In the genomic region with DNA sequence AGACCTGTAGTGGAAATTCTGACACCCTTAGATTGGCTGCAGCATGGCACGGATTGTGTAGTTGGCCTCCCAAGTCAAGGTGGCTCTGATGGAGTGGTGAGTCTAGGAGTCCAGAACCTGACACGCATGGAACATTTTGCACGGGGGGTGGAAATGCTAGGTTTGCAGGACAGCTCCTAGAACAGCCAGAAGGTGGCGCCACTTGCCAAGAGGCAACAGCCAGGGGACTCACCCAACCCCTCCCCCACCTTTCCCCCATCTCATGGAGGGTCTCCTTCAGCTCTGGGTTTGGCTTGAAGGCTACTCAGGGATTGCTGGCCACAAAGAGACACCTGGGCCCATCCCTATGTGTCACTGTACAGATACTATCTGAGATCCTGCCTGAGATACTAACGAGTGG, we compare ENCODE assay signal across 10 mouse cellular contexts. TPM values are rescaled to one million over a fixed set of nuclear protein-coding genes. Genes with fewer than 3 reads are reported as not detected.
DNase-seq lines count a peak whose midpoint lies in the region; ATAC-seq and TF ChIP-seq lines count a peak whose summit lies in the region.
"Had no signal": no experiment of that assay in that cellular context is flagged by ENCODE, and none has a peak within 500 bp of the region (broad histone marks: within the 10 kb centered on the region; RNA-seq: fewer than 3 reads in every experiment).

No protein-coding gene starts in this region.

- no peaks in the 10 kb centered on the region for H3K9me3 ChIP-seq in hindbrain, postnatal 0 days (ENCODE audit: low read length)
- H3K9me3 ChIP-seq in hindbrain, embryonic 12.5 days (replicated peaks) = no peaks in the 10 kb centered on the region
- no peaks in the 10 kb centered on the region for H3K9me3 ChIP-seq in liver, embryonic 14.5 days (ENCODE audit: control insufficient read depth, low read length)
- H3K9me3 ChIP-seq in neural tube, embryonic 15.5 days (replicated peaks) = no peaks in the 10 kb centered on the region
- H3K9me3 ChIP-seq: embryonic facial prominence, embryonic 15.5 days; limb, embryonic 15.5 days had no signal

- no peak overlapping the region for H3K4me2 ChIP-seq in hindbrain, postnatal 0 days (ENCODE audit: low read depth, low read length)
- H3K4me2 ChIP-seq in hindbrain, embryonic 12.5 days (replicated peaks) = no peak overlapping the region
- no peak overlapping the region for H3K4me2 ChIP-seq in liver, embryonic 14.5 days (ENCODE audit: low read depth)
- no peak overlapping the region for H3K4me2 ChIP-seq in neural tube, embryonic 15.5 days
- H3K4me2 ChIP-seq: embryonic facial prominence, embryonic 15.5 days; limb, embryonic 15.5 days had no signal

- 76% methylated on average over 5 of the region's 5 CpGs for WGBS in hindbrain, postnatal 0 days
- WGBS in hindbrain, embryonic 12.5 days = 66% methylated on average over 5 of the region's 5 CpGs
- 50% methylated on average over 5 of the region's 5 CpGs for WGBS in spleen, adult 2 months
- 41% methylated on average over 5 of the region's 5 CpGs for WGBS in liver, embryonic 14.5 days (ENCODE audit: insufficient replicate concordance)
- WGBS in neural tube, embryonic 15.5 days = 69% methylated on average over 5 of the region's 5 CpGs

- no peak overlapping the region for H3K9ac ChIP-seq in hindbrain, postnatal 0 days (replicated peaks; ENCODE audit: low read length)
- H3K9ac ChIP-seq in hindbrain, embryonic 12.5 days = no peak overlapping the region
- no peak overlapping the region for H3K9ac ChIP-seq in liver, embryonic 14.5 days (replicated peaks)
- H3K9ac ChIP-seq in neural tube, embryonic 15.5 days (replicated peaks) = no peak overlapping the region
- H3K9ac ChIP-seq: embryonic facial prominence, embryonic 15.5 days; limb, embryonic 15.5 days had no signal

- no peak overlapping the region for H3K4me3 ChIP-seq in hindbrain, postnatal 0 days (ENCODE audit: low read length)
- no peak overlapping the region for H3K4me3 ChIP-seq in hindbrain, embryonic 12.5 days
- no peak overlapping the region for H3K4me3 ChIP-seq in spleen, adult 2 months (ENCODE audit: extremely low read depth, insufficient read depth, insufficient read length)
- H3K4me3 ChIP-seq in liver, embryonic 14.5 days (ENCODE audit: insufficient read depth in 1 of 2, low read depth in 2 of 2, low read length in 2 of 2) = no peak overlapping the region
- H3K4me3 ChIP-seq in neural tube, embryonic 15.5 days (replicated peaks) = no peak overlapping the region
- H3K4me3 ChIP-seq: embryonic facial prominence, embryonic 15.5 days; limb, embryonic 15.5 days had no signal

- ATAC-seq in hindbrain, postnatal 0 days = no peak
- no peak for ATAC-seq in hindbrain, embryonic 12.5 days (ENCODE audit: low FRiP score)
- no peak for ATAC-seq in liver, embryonic 14.5 days (ENCODE audit: insufficient read depth)
- ATAC-seq in neural tube, embryonic 15.5 days (ENCODE audit: low FRiP score) = no peak

- H3K36me3 ChIP-seq in hindbrain, postnatal 0 days (ENCODE audit: insufficient read depth, low read length) = no peaks in the 10 kb centered on the region
- H3K36me3 ChIP-seq in hindbrain, embryonic 12.5 days = no peaks in the 10 kb centered on the region
- H3K36me3 ChIP-seq in spleen, adult 2 months (ENCODE audit: control insufficient read depth, insufficient read depth, low read length) = no peaks in the 10 kb centered on the region
- no peaks in the 10 kb centered on the region for H3K36me3 ChIP-seq in liver, embryonic 14.5 days (replicated peaks; ENCODE audit: control insufficient read depth, insufficient read depth, low read depth)
- no peaks in the 10 kb centered on the region for H3K36me3 ChIP-seq in neural tube, embryonic 15.5 days
- H3K36me3 ChIP-seq: embryonic facial prominence, embryonic 15.5 days; limb, embryonic 15.5 days had no signal

- H3K4me1 ChIP-seq in hindbrain, postnatal 0 days (ENCODE audit: insufficient read depth, low read length) = no peaks in the 10 kb centered on the region
- peaks cover 42% of the 10 kb centered on the region for H3K4me1 ChIP-seq in hindbrain, embryonic 12.5 days
- H3K4me1 ChIP-seq in spleen, adult 2 months (ENCODE audit: control insufficient read depth, insufficient read depth, insufficient read length) = peaks cover 15% of the 10 kb centered on the region; the same call in 1 of the 2 replicates
- H3K4me1 ChIP-seq in liver, embryonic 14.5 days (replicated peaks; ENCODE audit: control insufficient read depth in 2 of 2, insufficient read depth in 2 of 2, low read length in 1 of 2) = no peaks in the 10 kb centered on the region; a peak in 2 of 4 replicates
- peaks cover 32% of the 10 kb centered on the region for H3K4me1 ChIP-seq in neural tube, embryonic 15.5 days

- no peak for TF ChIP-seq POLR2A in spleen, adult 2 months (IDR thresholded peaks at IDR 0.05; ENCODE audit: low read depth, low read length)

- no peak overlapping the region for H3K27ac ChIP-seq in hindbrain, postnatal 0 days
- H3K27ac ChIP-seq in hindbrain, embryonic 12.5 days = no peak overlapping the region
- H3K27ac ChIP-seq in spleen, adult 2 months (ENCODE audit: insufficient read depth, low read length) = no peak overlapping the region
- no peak overlapping the region for H3K27ac ChIP-seq in liver, embryonic 14.5 days
- no peak overlapping the region for H3K27ac ChIP-seq in neural tube, embryonic 15.5 days (replicated peaks)
- H3K27ac ChIP-seq: embryonic facial prominence, embryonic 15.5 days; limb, embryonic 15.5 days had no signal

- peak; percentile 63 for TF ChIP-seq CTCF in hindbrain, postnatal 0 days (IDR thresholded peaks at IDR 0.05; ENCODE audit: low read depth)
- peak; percentile 56; the same call in 1 of the 2 replicates for TF ChIP-seq CTCF in spleen, adult 2 months (IDR thresholded peaks at IDR 0.05; ENCODE audit: extremely low read depth, insufficient read depth, insufficient read length, insufficient replicate concordance)
- peak; percentile 63 for TF ChIP-seq CTCF in liver, embryonic 14.5 days (IDR thresholded peaks at IDR 0.05; ENCODE audit: low read depth)

- TF ChIP-seq EP300 in liver, embryonic 14.5 days (IDR thresholded peaks at IDR 0.05; ENCODE audit: low read depth) = no peak

- DNase-seq in hindbrain, postnatal 0 days (ENCODE audit: low spot score) = peak; percentile 20
- DNase-seq in spleen, adult 2 months (ENCODE audit: low read depth in 1 of 2, low spot score in 2 of 2) = peak in 1 of 2 experiments; percentile 55
- DNase-seq in spleen, adult 12 weeks (ENCODE audit: low spot score) = no peak
- no peak for DNase-seq in liver, embryonic 14.5 days (ENCODE audit: low read depth in 3 of 3, low spot score in 3 of 3)
- peak; percentile 64 to 70 for DNase-seq in thymus, postnatal 36 days
- no peak for DNase-seq in layer of hippocampus, postnatal 36 days

- no peaks in the 10 kb centered on the region for H3K27me3 ChIP-seq in hindbrain, postnatal 0 days (ENCODE audit: insufficient read depth, low read length)
- 0 out of 2 replicates have a peak, but pooled peaks cover 5% of the 10 kb centered on the region for H3K27me3 ChIP-seq in hindbrain, embryonic 12.5 days
- H3K27me3 ChIP-seq in spleen, adult 2 months (ENCODE audit: control insufficient read depth, insufficient read depth, low read length) = no peaks in the 10 kb centered on the region
- H3K27me3 ChIP-seq in liver, embryonic 14.5 days (ENCODE audit: control insufficient read depth, insufficient read depth, low read length) = no peaks in the 10 kb centered on the region
- no peaks in the 10 kb centered on the region for H3K27me3 ChIP-seq in neural tube, embryonic 15.5 days (replicated peaks)
- H3K27me3 ChIP-seq: embryonic facial prominence, embryonic 15.5 days; limb, embryonic 15.5 days had no signal

RNA-seq across cellular contexts. Expression of gene Bfsp2, which starts 10.7 kb away (rescaled TPM):
- 1.8 and 4.2 TPM in 2 replicates for total RNA-seq in hindbrain, postnatal 0 days (2014; rRNA removed)
- polyA plus RNA-seq in hindbrain, postnatal 0 days (2015; fragmentation: Nextera tagmentation; extraction: Ambion mirVana) = 7.7 and 8.7 TPM in 2 replicates
- polyA plus RNA-seq in hindbrain, embryonic 12.5 days (2016; fragmentation: Nextera tagmentation; extraction: Ambion mirVana) = 2.1 and 2.2 TPM in 2 replicates
- 6.9 and 8.9 TPM in 2 replicates for polyA plus RNA-seq in spleen, adult 2 months (2012; rRNA removed)
- polyA plus RNA-seq in liver, embryonic 14.5 days (2012; rRNA removed) = 0.40 and 0.73 TPM in 2 replicates
- polyA plus RNA-seq in liver, embryonic 14.5 days (2014; fragmentation: Nextera tagmentation; extraction: Ambion mirVana) = 0.92 and 1.0 TPM in 2 replicates
- 2.5 and 2.7 TPM in 2 replicates for polyA plus RNA-seq in neural tube, embryonic 15.5 days (2015; fragmentation: Nextera tagmentation; extraction: Ambion mirVana)
- total RNA-seq in layer of hippocampus, postnatal 36 days (2021) = 1 to 10 TPM; 5.0 to 6.0 TPM

Comparison
In these comparisons a context has a peak if more than half of its experiments do, and no peak if none do; other contexts are left out.
1. DNase-seq: peak in hindbrain, postnatal 0 days (single experiment) and thymus, postnatal 36 days (2 of 2); none in spleen, adult 12 weeks (single experiment), liver, embryonic 14.5 days (0 of 3) and layer of hippocampus, postnatal 36 days (0 of 2).
2. Peak in every context shown above with its lines, with median percentiles within 50 percentile points of each other: CTCF ChIP-seq.